9 mouse cellular contexts compared by ENCODE assay signal in genomic region chr10:121435546-121436257, GRCm38 (mm10). TPM values are rescaled to one million over a fixed set of nuclear protein-coding genes. Genes with fewer than 3 reads are reported as not detected.
A peak's percentile ranks its signal among the peaks of the same experiment; 100 is the strongest.
DNase-seq lines count a peak whose midpoint lies in the region; ATAC-seq and TF ChIP-seq lines count a peak whose summit lies in the region.
"Had no signal": no experiment of that assay in that cellular context is flagged by ENCODE, and none has a peak within 500 bp of the region (broad histone marks: within the 10 kb centered on the region; RNA-seq: fewer than 3 reads in every experiment).

No protein-coding gene starts in this region.

- peak overlapping the region; percentile 18; the same call in 1 of the 2 replicates for H3K4me2 ChIP-seq in midbrain, postnatal 0 days (ENCODE audit: low read depth, low read length, poor library complexity, severe bottlenecking)
- no peak overlapping the region for H3K4me2 ChIP-seq in midbrain, embryonic 11.5 days
- H3K4me2 ChIP-seq in kidney, embryonic 16.5 days (replicated peaks; ENCODE audit: low read depth, low read length), result peak overlapping the region; percentile 43
- H3K4me2 ChIP-seq in stomach, embryonic 15.5 days, result peak overlapping the region; percentile 27
- no peak overlapping the region for H3K4me2 ChIP-seq in midbrain, embryonic 14.5 days (ENCODE audit: low read length)

- no peak overlapping the region for H3K4me3 ChIP-seq in midbrain, postnatal 0 days (ENCODE audit: low read depth, low read length)
- no peak overlapping the region for H3K4me3 ChIP-seq in midbrain, embryonic 11.5 days (ENCODE audit: low read depth, low read length)
- peak overlapping the region; percentile 12; the same call in 1 of the 2 replicates for H3K4me3 ChIP-seq in kidney, embryonic 16.5 days (ENCODE audit: low read length)
- H3K4me3 ChIP-seq in stomach, embryonic 15.5 days (replicated peaks), result no peak overlapping the region
- no peak overlapping the region for H3K4me3 ChIP-seq in midbrain, embryonic 14.5 days (replicated peaks; ENCODE audit: low read depth, low read length)

- TF ChIP-seq CTCF in midbrain, postnatal 0 days (IDR thresholded peaks at IDR 0.05), result no peak

- peaks cover 4% of the 10 kb centered on the region; the same call in 1 of the 2 replicates for H3K4me1 ChIP-seq in midbrain, postnatal 0 days (ENCODE audit: insufficient read depth, low read length)
- peaks cover 14% of the 10 kb centered on the region for H3K4me1 ChIP-seq in midbrain, embryonic 11.5 days (ENCODE audit: control insufficient read depth, insufficient read depth, low read length)
- peaks cover 59% of the 10 kb centered on the region for H3K4me1 ChIP-seq in kidney, embryonic 16.5 days (ENCODE audit: insufficient read depth, low read length)
- peaks cover 63% of the 10 kb centered on the region for H3K4me1 ChIP-seq in stomach, embryonic 15.5 days
- H3K4me1 ChIP-seq in midbrain, embryonic 14.5 days (ENCODE audit: control insufficient read depth, insufficient read depth, low read length), result peaks cover 12% of the 10 kb centered on the region; the same call in 1 of the 2 replicates

- H3K27ac ChIP-seq in midbrain, postnatal 0 days (ENCODE audit: low read depth, low read length), result no peak overlapping the region
- no peak overlapping the region for H3K27ac ChIP-seq in midbrain, embryonic 11.5 days (ENCODE audit: low read depth, low read length)
- peak overlapping the region; percentile 26; the same call in 1 of the 2 replicates for H3K27ac ChIP-seq in kidney, embryonic 16.5 days (ENCODE audit: low read length)
- H3K27ac ChIP-seq in stomach, embryonic 15.5 days, result peak overlapping the region; percentile 58
- H3K27ac ChIP-seq in midbrain, embryonic 14.5 days (replicated peaks; ENCODE audit: low read depth, low read length), result no peak overlapping the region

- no peaks in the 10 kb centered on the region for H3K9me3 ChIP-seq in midbrain, postnatal 0 days (ENCODE audit: low read length)
- no peaks in the 10 kb centered on the region for H3K9me3 ChIP-seq in midbrain, embryonic 11.5 days (ENCODE audit: control insufficient read depth, low read length)
- no peaks in the 10 kb centered on the region for H3K9me3 ChIP-seq in kidney, embryonic 16.5 days (ENCODE audit: low read length)
- no peaks in the 10 kb centered on the region for H3K9me3 ChIP-seq in stomach, embryonic 15.5 days
- no peaks in the 10 kb centered on the region for H3K9me3 ChIP-seq in midbrain, embryonic 14.5 days (ENCODE audit: control insufficient read depth, low read length)

- DNase-seq in adrenal gland, adult (ENCODE audit: inconsistent age in 2 of 2, low spot score in 1 of 2), result peak; percentile 71 to 82
- no peak for DNase-seq in adrenal gland, adult 8-10 months
- no peak for DNase-seq in midbrain, postnatal 0 days (ENCODE audit: low spot score)
- DNase-seq in midbrain, embryonic 11.5 days (ENCODE audit: low spot score, missing footprints), result no peak
- no peak for DNase-seq in spleen, postnatal 10 days (ENCODE audit: low spot score in 2 of 2)
- no peak for DNase-seq in midbrain, embryonic 14.5 days
- DNase-seq: thymus, postnatal 4 days had no signal

- H3K9ac ChIP-seq in midbrain, postnatal 0 days (replicated peaks; ENCODE audit: low read length, poor library complexity, severe bottlenecking), result no peak overlapping the region
- no peak overlapping the region for H3K9ac ChIP-seq in midbrain, embryonic 11.5 days (ENCODE audit: low read length)
- peak overlapping the region; percentile 29; the same call in 1 of the 2 replicates for H3K9ac ChIP-seq in kidney, embryonic 16.5 days (replicated peaks; ENCODE audit: low read length)
- H3K9ac ChIP-seq in stomach, embryonic 15.5 days, result no peak overlapping the region
- H3K9ac ChIP-seq in midbrain, embryonic 14.5 days (replicated peaks; ENCODE audit: low read length), result no peak overlapping the region

- WGBS in midbrain, postnatal 0 days, result 60% methylated on average over 28 of the region's 28 CpGs
- 66% methylated on average over 28 of the region's 28 CpGs for WGBS in midbrain, embryonic 11.5 days
- 30% methylated on average over 28 of the region's 28 CpGs for WGBS in kidney, embryonic 16.5 days
- WGBS in stomach, embryonic 15.5 days, result 43% methylated on average over 28 of the region's 28 CpGs
- WGBS in midbrain, embryonic 14.5 days, result 60% methylated on average over 28 of the region's 28 CpGs

- H3K27me3 ChIP-seq in midbrain, postnatal 0 days (ENCODE audit: insufficient read depth, low read length), result no peaks in the 10 kb centered on the region
- no peaks in the 10 kb centered on the region for H3K27me3 ChIP-seq in midbrain, embryonic 11.5 days (ENCODE audit: control insufficient read depth, insufficient read depth, low read length)
- no peaks in the 10 kb centered on the region for H3K27me3 ChIP-seq in kidney, embryonic 16.5 days (ENCODE audit: insufficient read depth, low read length)
- H3K27me3 ChIP-seq in stomach, embryonic 15.5 days (replicated peaks), result no peaks in the 10 kb centered on the region
- no peaks in the 10 kb centered on the region for H3K27me3 ChIP-seq in midbrain, embryonic 14.5 days (ENCODE audit: control insufficient read depth, insufficient read depth, low read length)

- ATAC-seq in midbrain, postnatal 0 days (ENCODE audit: low FRiP score), result no peak
- ATAC-seq in midbrain, embryonic 11.5 days (ENCODE audit: low FRiP score), result no peak
- ATAC-seq in kidney, embryonic 16.5 days (ENCODE audit: low FRiP score, low TSS enrichment), result peak; percentile 43; the same call in 1 of the 2 replicates
- ATAC-seq in stomach, embryonic 15.5 days (ENCODE audit: insufficient read depth, low FRiP score, low read depth), result no peak
- no peak for ATAC-seq in midbrain, embryonic 14.5 days (ENCODE audit: low FRiP score, low TSS enrichment)

- H3K36me3 ChIP-seq in midbrain, postnatal 0 days (ENCODE audit: insufficient read depth, low read length), result no peaks in the 10 kb centered on the region
- no peaks in the 10 kb centered on the region for H3K36me3 ChIP-seq in midbrain, embryonic 11.5 days (ENCODE audit: control insufficient read depth, insufficient read depth, low read length)
- H3K36me3 ChIP-seq in kidney, embryonic 16.5 days (ENCODE audit: insufficient read depth, low read length), result no peaks in the 10 kb centered on the region
- H3K36me3 ChIP-seq in stomach, embryonic 15.5 days, result no peaks in the 10 kb centered on the region
- no peaks in the 10 kb centered on the region for H3K36me3 ChIP-seq in midbrain, embryonic 14.5 days (ENCODE audit: control insufficient read depth, insufficient read depth, low read length)

RNA-seq across cellular contexts. Expression of gene Rassf3, which starts 40.4 kb away (rescaled TPM):
- total RNA-seq in adrenal gland, adult 8-10 months (2022), result 10 to 100 TPM; 36.3 to 54.6 (median 44.0) TPM
- 5.8 and 6.0 TPM in 2 replicates for total RNA-seq in midbrain, postnatal 0 days (2014; rRNA removed)
- 3.0 and 3.4 TPM in 2 replicates for polyA plus RNA-seq in midbrain, postnatal 0 days (2015; fragmentation: Nextera tagmentation; extraction: Ambion mirVana)
- polyA plus RNA-seq in midbrain, embryonic 11.5 days (2014; fragmentation: Nextera tagmentation; extraction: Ambion mirVana), result 5.9 and 6.0 TPM in 2 replicates
- 14.8 and 15.2 TPM in 2 replicates for polyA plus RNA-seq in kidney, embryonic 16.5 days (2015; fragmentation: Nextera tagmentation; extraction: Ambion mirVana)
- polyA plus RNA-seq in stomach, embryonic 15.5 days (2015; fragmentation: Nextera tagmentation; extraction: Ambion mirVana), result 22.4 and 25.7 TPM in 2 replicates
- 2.4 and 4.5 TPM in 2 replicates for polyA plus RNA-seq in midbrain, embryonic 14.5 days (2014; fragmentation: Nextera tagmentation; extraction: Ambion mirVana)

Comparison
In these comparisons a context has a peak if more than half of its experiments do, and no peak if none do; other contexts are left out.
1. DNase-seq: peak in adrenal gland, adult (2 of 2); none in adrenal gland, adult 8-10 months (single experiment), midbrain, postnatal 0 days (single experiment), midbrain, embryonic 11.5 days (single experiment), spleen, postnatal 10 days (0 of 2) and midbrain, embryonic 14.5 days (single experiment).
2. H3K4me2 ChIP-seq: peak in midbrain, postnatal 0 days (single experiment), kidney, embryonic 16.5 days (single experiment) and stomach, embryonic 15.5 days (single experiment); none in midbrain, embryonic 11.5 days (single experiment) and midbrain, embryonic 14.5 days (single experiment).
3. H3K27ac ChIP-seq: peak in kidney, embryonic 16.5 days (single experiment) and stomach, embryonic 15.5 days (single experiment); none in midbrain, postnatal 0 days (single experiment), midbrain, embryonic 11.5 days (single experiment) and midbrain, embryonic 14.5 days (single experiment).